Comparison of ENCODE assay signal across 8 mouse cellular contexts in genomic region chr8:107502922-107503321, GRCm38 (mm10).
DNase-seq lines count a peak whose midpoint lies in the region; ATAC-seq lines count a peak whose summit lies in the region.

No protein-coding gene starts in this region.

- peaks cover 24% of the 10 kb centered on the region for H3K36me3 ChIP-seq in heart, embryonic 12.5 days
- H3K36me3 ChIP-seq in liver, embryonic 11.5 days (ENCODE audit: control insufficient read depth, insufficient read depth, low read length) = peaks cover 6% of the 10 kb centered on the region
- peaks cover 15% of the 10 kb centered on the region for H3K36me3 ChIP-seq in forebrain, embryonic 13.5 days (ENCODE audit: poor library complexity, severe bottlenecking)

- H3K9me3 ChIP-seq in heart, embryonic 12.5 days (replicated peaks) = 0 out of 2 replicates have a peak, but pooled peaks cover 4% of the 10 kb centered on the region
- H3K9me3 ChIP-seq in liver, embryonic 11.5 days (ENCODE audit: control insufficient read depth, low read length) = no peaks in the 10 kb centered on the region
- no peaks in the 10 kb centered on the region for H3K9me3 ChIP-seq in forebrain, embryonic 13.5 days (replicated peaks)

- no peak for ATAC-seq in heart, embryonic 12.5 days (ENCODE audit: insufficient number of reproducible peaks, low FRiP score)
- peak; percentile 63 for ATAC-seq in common myeloid progenitor, adult 5-6 weeks (replicated peaks; ENCODE audit: low read depth, poor library complexity, severe bottlenecking)
- ATAC-seq in liver, embryonic 11.5 days (replicated peaks; ENCODE audit: low FRiP score) = no peak
- ATAC-seq in forebrain, embryonic 13.5 days = no peak

- peaks cover 43% of the 10 kb centered on the region for H3K4me1 ChIP-seq in heart, embryonic 12.5 days (replicated peaks)
- H3K4me1 ChIP-seq in liver, embryonic 11.5 days (replicated peaks; ENCODE audit: control insufficient read depth, insufficient read depth, low read length) = peaks cover 31% of the 10 kb centered on the region
- peaks cover 15% of the 10 kb centered on the region for H3K4me1 ChIP-seq in forebrain, embryonic 13.5 days

- DNase-seq in heart, adult 11 months = peak; percentile 82
- peak; percentile 95 for DNase-seq in 416B (ENCODE audit: low read depth)
- DNase-seq in liver, embryonic 11.5 days (ENCODE audit: low spot score) = no peak
- DNase-seq in cerebellum, postnatal 4 days (ENCODE audit: low spot score in 2 of 2) = no peak
- no peak for DNase-seq in kidney, postnatal 10 days

- no peak overlapping the region for H3K9ac ChIP-seq in heart, embryonic 12.5 days
- no peak overlapping the region for H3K9ac ChIP-seq in liver, embryonic 11.5 days (ENCODE audit: low read depth, low read length)
- no peak overlapping the region for H3K9ac ChIP-seq in forebrain, embryonic 13.5 days

- H3K27me3 ChIP-seq in heart, embryonic 12.5 days (replicated peaks) = no peaks in the 10 kb centered on the region
- H3K27me3 ChIP-seq in liver, embryonic 11.5 days (replicated peaks; ENCODE audit: control insufficient read depth, insufficient read depth, low read length) = no peaks in the 10 kb centered on the region
- H3K27me3 ChIP-seq in forebrain, embryonic 13.5 days = no peaks in the 10 kb centered on the region

- no peak overlapping the region for H3K4me3 ChIP-seq in heart, embryonic 12.5 days
- no peak overlapping the region for H3K4me3 ChIP-seq in liver, embryonic 11.5 days (ENCODE audit: low read depth, low read length)
- H3K4me3 ChIP-seq in forebrain, embryonic 13.5 days = no peak overlapping the region

- 73% methylated on average over 3 of the region's 3 CpGs for WGBS in heart, embryonic 12.5 days
- 42% methylated on average over 3 of the region's 3 CpGs for WGBS in liver, embryonic 11.5 days
- 77% methylated on average over 3 of the region's 3 CpGs for WGBS in forebrain, embryonic 13.5 days

- no peak overlapping the region for H3K4me2 ChIP-seq in heart, embryonic 12.5 days
- peak overlapping the region; percentile 40 for H3K4me2 ChIP-seq in liver, embryonic 11.5 days
- no peak overlapping the region for H3K4me2 ChIP-seq in forebrain, embryonic 13.5 days

- H3K27ac ChIP-seq in heart, embryonic 12.5 days (ENCODE audit: poor library complexity, severe bottlenecking) = no peak overlapping the region
- no peak overlapping the region; the same call in 1 of the 2 replicates for H3K27ac ChIP-seq in liver, embryonic 11.5 days (ENCODE audit: low read depth, low read length)
- H3K27ac ChIP-seq in forebrain, embryonic 13.5 days = no peak overlapping the region

Comparison
In these comparisons a context has a peak if more than half of its experiments do, and no peak if none do; other contexts are left out.
1. DNase-seq: peak in heart, adult 11 months (single experiment) and 416B (single experiment); none in liver, embryonic 11.5 days (single experiment), cerebellum, postnatal 4 days (0 of 2) and kidney, postnatal 10 days (single experiment).